Comparison of ENCODE assay signal across 7 mouse cellular contexts in genomic region chr12:70452726-70453645, GRCm38 (mm10). TPM values are rescaled to one million over a fixed set of nuclear protein-coding genes. Genes with fewer than 3 reads are reported as not detected.
DNase-seq lines count a peak whose midpoint lies in the region; ATAC-seq and TF ChIP-seq lines count a peak whose summit lies in the region.

Gene Tmx1, plus strand, starts transcription at chr12:70453095.

- intact Hi-C loops in left cerebral cortex, postnatal 4 days (cut with DNase I): no loop called here

- peak; percentile 97 for ATAC-seq in intestine, postnatal 0 days
- ATAC-seq in midbrain, embryonic 12.5 days (ENCODE audit: low FRiP score, low read depth): peak; percentile 98

- DNase-seq in adrenal gland, postnatal 10 days: peak; percentile 99
- peak; percentile 98 for DNase-seq in embryonic facial prominence, embryonic 10.5 days (ENCODE audit: low spot score)
- DNase-seq in gonadal fat pad, adult 2 months (ENCODE audit: low read depth): peak; percentile 44
- peak; percentile 98 for DNase-seq in left cerebral cortex, postnatal 4 days

- peak within 1 kb of the TSS; percentile 84 for H3K4me3 ChIP-seq in embryonic facial prominence, embryonic 10.5 days
- H3K4me3 ChIP-seq in intestine, postnatal 0 days (ENCODE audit: low read depth, low read length): peak within 1 kb of the TSS; percentile 85
- H3K4me3 ChIP-seq in midbrain, embryonic 12.5 days: peak within 1 kb of the TSS; percentile 74
- H3K4me3 ChIP-seq in small intestine, adult 2 months (ENCODE audit: low read depth, low read length): peak within 1 kb of the TSS; percentile 84

- H3K4me1 ChIP-seq in embryonic facial prominence, embryonic 10.5 days: peaks cover 24% of the 10 kb centered on the region
- no peaks in the 10 kb centered on the region for H3K4me1 ChIP-seq in intestine, postnatal 0 days (replicated peaks; ENCODE audit: control insufficient read depth, insufficient read depth, low read length)
- H3K4me1 ChIP-seq in midbrain, embryonic 12.5 days: peaks cover 23% of the 10 kb centered on the region
- H3K4me1 ChIP-seq in small intestine, adult 2 months (ENCODE audit: control insufficient read depth, insufficient read depth, insufficient read length, low read length): peaks cover 3% of the 10 kb centered on the region; the same call in 1 of the 2 replicates

- peak; percentile 89 for TF ChIP-seq POLR2A in small intestine, adult 2 months (IDR thresholded peaks at IDR 0.05; ENCODE audit: low read depth, low read length)

- 0 out of 2 replicates have a peak, but pooled peaks have one; percentile 5 for TF ChIP-seq CTCF in intestine, postnatal 0 days (IDR thresholded peaks at IDR 0.05; ENCODE audit: low read depth)
- 0 out of 2 replicates have a peak, but pooled peaks have one; percentile 3 for TF ChIP-seq CTCF in small intestine, adult 2 months (IDR thresholded peaks at IDR 0.05; ENCODE audit: extremely low read depth, insufficient read length, insufficient replicate concordance, low read depth, low read length)

- H3K27ac ChIP-seq in embryonic facial prominence, embryonic 10.5 days (replicated peaks): peak within 1 kb of the TSS; percentile 94
- peak within 1 kb of the TSS; percentile 50 for H3K27ac ChIP-seq in intestine, postnatal 0 days (ENCODE audit: low read depth, low read length)
- peak within 1 kb of the TSS; percentile 84 for H3K27ac ChIP-seq in midbrain, embryonic 12.5 days (replicated peaks)
- peak within 1 kb of the TSS; percentile 67 for H3K27ac ChIP-seq in small intestine, adult 2 months (ENCODE audit: insufficient read depth, low read depth, low read length)

- WGBS in embryonic facial prominence, embryonic 10.5 days: 1% methylated on average over 58 of the region's 58 CpGs
- under 1% methylated on average over 58 of the region's 58 CpGs for WGBS in intestine, postnatal 0 days
- under 1% methylated on average over 58 of the region's 58 CpGs for WGBS in midbrain, embryonic 12.5 days
- WGBS in small intestine, adult 2 months: under 1% methylated on average over 58 of the region's 58 CpGs

- H3K4me2 ChIP-seq in intestine, postnatal 0 days (replicated peaks; ENCODE audit: low read depth): peak within 1 kb of the TSS; percentile 66
- peak within 1 kb of the TSS; percentile 68 for H3K4me2 ChIP-seq in midbrain, embryonic 12.5 days (replicated peaks)

- peak within 1 kb of the TSS; percentile 72 for H3K9ac ChIP-seq in intestine, postnatal 0 days (ENCODE audit: low read depth, low read length)
- peak within 1 kb of the TSS; percentile 80 for H3K9ac ChIP-seq in midbrain, embryonic 12.5 days (replicated peaks)

- H3K9me3 ChIP-seq in embryonic facial prominence, embryonic 10.5 days: no peaks in the 10 kb centered on the region
- no peaks in the 10 kb centered on the region for H3K9me3 ChIP-seq in intestine, postnatal 0 days (ENCODE audit: control insufficient read depth)
- no peaks in the 10 kb centered on the region for H3K9me3 ChIP-seq in midbrain, embryonic 12.5 days

- no peaks in the 10 kb centered on the region for H3K27me3 ChIP-seq in embryonic facial prominence, embryonic 10.5 days (replicated peaks; ENCODE audit: low read depth, poor library complexity, severe bottlenecking)
- no peaks in the 10 kb centered on the region for H3K27me3 ChIP-seq in intestine, postnatal 0 days (replicated peaks; ENCODE audit: control insufficient read depth, insufficient read depth, low read length)
- 0 out of 2 replicates have a peak, but pooled peaks cover 3% of the 10 kb centered on the region for H3K27me3 ChIP-seq in midbrain, embryonic 12.5 days
- no peaks in the 10 kb centered on the region for H3K27me3 ChIP-seq in small intestine, adult 2 months (ENCODE audit: control insufficient read depth, insufficient read depth, low read length)

- H3K36me3 ChIP-seq in embryonic facial prominence, embryonic 10.5 days (replicated peaks): peaks cover 17% of the 10 kb centered on the region
- H3K36me3 ChIP-seq in intestine, postnatal 0 days (ENCODE audit: control insufficient read depth, insufficient read depth): peaks cover 10% of the 10 kb centered on the region; the same call in 1 of the 2 replicates
- H3K36me3 ChIP-seq in midbrain, embryonic 12.5 days: peaks cover 3% of the 10 kb centered on the region
- H3K36me3 ChIP-seq in small intestine, adult 2 months (ENCODE audit: control insufficient read depth, insufficient read depth, low read length): peaks cover 2% of the 10 kb centered on the region; the same call in 1 of the 2 replicates

RNA-seq across cellular contexts. Expression of gene Tmx1, which starts in this region (rescaled TPM):
- 10 to 100 TPM; 39.4 to 40.1 TPM for total RNA-seq in adrenal gland, postnatal 10 days (2021)
- polyA plus RNA-seq in embryonic facial prominence, embryonic 10.5 days (2016; fragmentation: Nextera tagmentation; extraction: Ambion mirVana): 111 and 118 TPM in 2 replicates
- polyA plus RNA-seq in gonadal fat pad, adult 2 months (2012; rRNA removed): 12.0 and 16.2 TPM in 2 replicates
- 64.4 and 70.7 TPM in 2 replicates for polyA plus RNA-seq in intestine, postnatal 0 days (2015; fragmentation: Nextera tagmentation; extraction: Ambion mirVana)
- 10 to 100 TPM; 41.3 to 41.8 TPM for total RNA-seq in left cerebral cortex, postnatal 4 days (2021)
- polyA plus RNA-seq in midbrain, embryonic 12.5 days (2016; fragmentation: Nextera tagmentation; extraction: Ambion mirVana): 124 and 134 TPM in 2 replicates
- 0.94 and 2.1 TPM in 2 replicates for polyA plus RNA-seq in small intestine, adult 2 months (2012; rRNA removed)

Comparison
In these comparisons a context has a peak if more than half of its experiments do, and no peak if none do; other contexts are left out.
1. Peak in every context shown above with its lines: DNase-seq, ATAC-seq, H3K4me3 ChIP-seq and H3K27ac ChIP-seq.
2. DNase-seq: peak in every context shown above with its lines; median percentile 99 in adrenal gland, postnatal 10 days; 98 in embryonic facial prominence, embryonic 10.5 days; 98 in left cerebral cortex, postnatal 4 days; 44 in gonadal fat pad, adult 2 months.